Mouse (Mus musculus) liver, embryonic 14.5 days (tissue): ENCODE results near the gene Zfp937. TPM values are rescaled to one million over a fixed set of nuclear protein-coding genes. Genes with fewer than 3 reads are reported as not detected.
"Not testable (repeated sequence)": the region's sequence is repeated elsewhere in the genome, so short reads cannot be mapped to it uniquely, and the experiment has no call there.

Experiments
- ATAC-seq: fragments of 200-750 bp; cut with Nextera tagmentation; 2 replicates; pipeline ENCODE4 v1.8.0; 2017; ENCODE audit warnings: moderate number of reproducible peaks, mild to moderate bottlenecking, moderate library complexity; ENCODE audit not compliant: insufficient read depth
- DNase-seq, 3 experiments: peaks; one replicate each; pipeline ENCODE4 v3.0.0-alpha.2; 2012 to 2013; ENCODE audit warnings: low read depth in 3 of 3, low spot score in 3 of 3
- H3K27ac ChIP-seq: fragments of 300-500 bp; sonication (generic); 2 replicates; pipeline ENCODE4 v1.5.1; 2014; ENCODE audit warnings: moderate library complexity, mild to moderate bottlenecking, control low read depth, inconsistent platforms
- H3K27me3 ChIP-seq: fragments of 300-500 bp; sonication (generic); 2 replicates; pipeline ENCODE4 v1.6.1; 2014; ENCODE audit warnings: mild to moderate bottlenecking, low read length, moderate library complexity; ENCODE audit not compliant: control insufficient read depth, insufficient read depth
- H3K36me3 ChIP-seq: fragments of 300-500 bp; sonication (generic); replicated peaks from 2 replicates; pipeline ENCODE4 v1.6.1; 2014; ENCODE audit warnings: low read depth; ENCODE audit not compliant: control insufficient read depth, insufficient read depth
- H3K4me1 ChIP-seq, 2 experiments: fragments of 200-500 bp in 1 of 2; fragments of 300-500 bp in 1 of 2; sonication (generic) in 1 of 2; replicated peaks; 2 replicates each; pipeline ENCODE4 v1.6.1; 2012 to 2014; ENCODE audit warnings: antibody characterized with exemption in 1 of 2, inconsistent platforms in 1 of 2, low read length in 1 of 2; ENCODE audit not compliant: control insufficient read depth in 2 of 2, insufficient read depth in 2 of 2
- H3K4me2 ChIP-seq: fragments of 300-500 bp; sonication (generic); 2 replicates; pipeline ENCODE4 v1.6.1; 2014; ENCODE audit warnings: low read depth, mild to moderate bottlenecking, control low read depth, moderate library complexity
- H3K4me3 ChIP-seq, 2 experiments: fragments of 200-500 bp in 1 of 2; fragments of 300-500 bp in 1 of 2; sonication (generic) in 1 of 2; 2 replicates each; pipeline ENCODE4 v1.5.1; 2012 to 2014; ENCODE audit warnings: low read depth in 2 of 2, low read length in 2 of 2, mild to moderate bottlenecking in 2 of 2, control low read depth in 1 of 2, inconsistent platforms in 1 of 2, moderate library complexity in 1 of 2; ENCODE audit not compliant: insufficient read depth in 1 of 2
- H3K9ac ChIP-seq: fragments of 300-500 bp; sonication (generic); replicated peaks from 2 replicates; pipeline ENCODE4 v1.6.1; 2014; ENCODE audit warnings: mild to moderate bottlenecking, control low read depth, moderate library complexity
- H3K9me3 ChIP-seq: fragments of 300-500 bp; sonication (generic); 2 replicates; pipeline ENCODE4 v1.6.1; 2016; ENCODE audit warnings: low read length, mixed read lengths; ENCODE audit not compliant: control insufficient read depth
- CTCF ChIP-seq: IDR thresholded peaks from 2 replicates; pipeline ENCODE4 v1.5.1; 2016; ENCODE audit warnings: antibody characterized with exemption, low read depth, control low read depth
- EP300 ChIP-seq: IDR thresholded peaks from 2 replicates; pipeline ENCODE4 v1.6.1; 2016; ENCODE audit warnings: antibody characterized with exemption, low read depth
- WGBS: fragments of 180-500 bp; shearing (Covaris S2); extraction: QIAGEN DNeasy Blood & Tissue Kit; methylation state at CpG from one replicate; pipeline ENCODE4 v1.1.7; 2014; ENCODE audit not compliant: insufficient replicate concordance; 5-methylcytosine and 5-hydroxymethylcytosine counted together
- polyA plus RNA-seq, 2 experiments: library from polyadenylated mRNA; depleted of rRNA in 1 of 2; stranded (reverse) in 1 of 2; unstranded in 1 of 2; fragments of >200 nt; fragmentation: Nextera tagmentation in 1 of 2; extraction: Ambion mirVana in 1 of 2; gene quantifications; 2 replicates each; pipeline versions ENCODE4 v1.2.1 to v1.2.3; 2012 to 2014

The Zfp937 gene
- polyA plus RNA-seq (2012; rRNA removed), result 0.15 and 0.23 TPM in 2 replicates
- 0.72 and 0.75 TPM in 2 replicates for polyA plus RNA-seq (2014; fragmentation: Nextera tagmentation; extraction: Ambion mirVana)

GRCm38 (mm10) chr2:150217600-150218362 is at the start of gene Zfp937:
Gene Zfp937 (plus strand): TSS chr2:150218073.
- not testable (repeated sequence) for H3K27ac ChIP-seq, H3K9me3 ChIP-seq, H3K36me3 ChIP-seq, H3K4me1 ChIP-seq, H3K27me3 ChIP-seq, H3K9ac ChIP-seq
- peak in 2 of 3 experiments; percentile 1 for DNase-seq
- peak within 1 kb of the TSS; percentile 42 for H3K4me2 ChIP-seq
- peak; percentile 93 for ATAC-seq
- 4% methylated on average over 15 of the region's 15 CpGs for WGBS
- H3K4me3 ChIP-seq, result peak within 1 kb of the TSS; percentile 30 to 67

GRCm38 (mm10) chr2:150173833-150174232 is 44.0 kb upstream of the Zfp937 start:
- no peak for TF ChIP-seq EP300
- no peak for TF ChIP-seq CTCF
- DNase-seq (no peak), ATAC-seq (no peak)
- H3K4me3 ChIP-seq, result no peak overlapping the region
- no peaks in the 10 kb centered on the region for H3K27me3 ChIP-seq
- H3K27ac ChIP-seq, result no peak overlapping the region
- no peak overlapping the region for H3K9ac ChIP-seq
- no peaks in the 10 kb centered on the region for H3K9me3 ChIP-seq
- no peaks in the 10 kb centered on the region for H3K4me1 ChIP-seq
- no peaks in the 10 kb centered on the region for H3K36me3 ChIP-seq
- no peak overlapping the region for H3K4me2 ChIP-seq

- H3K27me3 ChIP-seq, H3K27ac ChIP-seq, H3K9me3 ChIP-seq, H3K4me3 ChIP-seq, DNase-seq, H3K4me1 ChIP-seq, H3K36me3 ChIP-seq, ATAC-seq, H3K9ac ChIP-seq, H3K4me2 ChIP-seq: not testable (repeated sequence)
- 52% methylated on average over 4 of the region's 4 CpGs for WGBS
Measured at GRCm38 (mm10) chr2:150179579-150179978, 38.3 kb upstream of the Zfp937 start, which contains the start of gene Gm10770. Gene Gm10770 (minus strand): TSS chr2:150179679.

- not testable (repeated sequence) for H3K4me2 ChIP-seq
Measured at GRCm38 (mm10) chr2:150181046-150181445, 36.8 kb upstream of the Zfp937 start.

GRCm38 (mm10) chr2:150181570-150181999 is 36.3 kb upstream of the Zfp937 start, which contains the start of gene Gm14139:
Gene Gm14139 (plus strand): TSS chr2:150181755.
- not testable (repeated sequence) for H3K9me3 ChIP-seq, DNase-seq, H3K27ac ChIP-seq, H3K4me1 ChIP-seq, H3K27me3 ChIP-seq, H3K36me3 ChIP-seq, ATAC-seq, H3K4me3 ChIP-seq, H3K9ac ChIP-seq, H3K4me2 ChIP-seq
- WGBS, result 42% methylated on average over 7 of the region's 7 CpGs

More at GRCm38 (mm10) chr2:150181046-150181445, 36.8 kb upstream of the Zfp937 start:
- H3K9ac ChIP-seq, ATAC-seq, DNase-seq, H3K27me3 ChIP-seq, H3K27ac ChIP-seq, H3K4me1 ChIP-seq, H3K9me3 ChIP-seq, H3K4me3 ChIP-seq, H3K36me3 ChIP-seq: not testable (repeated sequence)

GRCm38 (mm10) chr2:150218363-150218725 is 471 bp downstream of the Zfp937 start:
- peak overlapping the region; percentile 42 for H3K4me2 ChIP-seq
- DNase-seq, H3K4me1 ChIP-seq, H3K27me3 ChIP-seq, ATAC-seq, H3K9me3 ChIP-seq, H3K9ac ChIP-seq, H3K27ac ChIP-seq, H3K36me3 ChIP-seq: not testable (repeated sequence)
- 10% methylated on average over 3 of the region's 4 CpGs for WGBS
- peak overlapping the region; percentile 30 to 67 for H3K4me3 ChIP-seq

- not testable (repeated sequence) for H3K9ac ChIP-seq
Measured at GRCm38 (mm10) chr2:150223263-150223662, 5.4 kb downstream of the Zfp937 start.

More at GRCm38 (mm10) chr2:150223263-150223662, 5.4 kb downstream of the Zfp937 start:
- H3K27me3 ChIP-seq, H3K36me3 ChIP-seq, H3K4me2 ChIP-seq, H3K27ac ChIP-seq, DNase-seq, H3K4me1 ChIP-seq, H3K9me3 ChIP-seq, H3K4me3 ChIP-seq: not testable (repeated sequence)
- ATAC-seq, result 0 out of 2 replicates have a peak, but pooled peaks have one; percentile 18
